Mouse (Mus musculus): ENCODE results near the gene Mtnr1b.

Gene Mtnr1b

GRCm38 (mm10) chr9:15800402-15800801, 74.0 kb downstream of the Mtnr1b start:
- DNase-seq = no peak

- DNase-seq = no peak
Measured at GRCm38 (mm10) chr9:15794408-15794807, 79.9 kb downstream of the Mtnr1b start.

GRCm38 (mm10) chr9:15792076-15792475, 82.3 kb downstream of the Mtnr1b start:
- DNase-seq = no peak

- no peak for DNase-seq
Measured at GRCm38 (mm10) chr9:15786610-15787009, 87.7 kb downstream of the Mtnr1b start.

GRCm38 (mm10) chr9:15786192-15786591, 88.2 kb downstream of the Mtnr1b start:
- DNase-seq = no peak

- DNase-seq = no peak
Measured at GRCm38 (mm10) chr9:15781936-15782335, 92.4 kb downstream of the Mtnr1b start.

GRCm38 (mm10) chr9:15774911-15775310, 99.4 kb downstream of the Mtnr1b start:
- DNase-seq = no peak
